Mouse (Mus musculus): ENCODE results near the gene Ccdc58.
A peak's percentile ranks its signal among the peaks of the same experiment; 100 is the strongest.
"Not testable (repeated sequence)": the region's sequence is repeated elsewhere in the genome, so short reads cannot be mapped to it uniquely, and the experiment has no call there.

Gene Ccdc58

GRCm38 (mm10) chr16:36071450-36072379 lies at the start of gene Ccdc58, which contains the start of gene Fam162a:
TSS of gene Ccdc58 (plus strand) at chr16:36071685.
TSS of gene Fam162a (minus strand) at chr16:36071594.
- DNase-seq (ENCODE audit: low spot score in 2 of 2): peak; percentile 91 to 92

GRCm38 (mm10) chr16:36028120-36028519 lies 43.4 kb upstream of the Ccdc58 start:
- not testable (repeated sequence) for DNase-seq (ENCODE audit: low spot score in 2 of 2)

- DNase-seq (ENCODE audit: low spot score in 2 of 2): peak; percentile 95 to 96
These were observed 30.6 kb upstream of the Ccdc58 start, which contains the start of gene Wdr5b for GRCm38 (mm10) chr16:36040640-36041624. TSS of gene Wdr5b (plus strand) at chr16:36041190.

GRCm38 (mm10) chr16:36041625-36042020 lies 29.9 kb upstream of the Ccdc58 start:
- DNase-seq (ENCODE audit: low spot score in 2 of 2): no peak

DNA sequence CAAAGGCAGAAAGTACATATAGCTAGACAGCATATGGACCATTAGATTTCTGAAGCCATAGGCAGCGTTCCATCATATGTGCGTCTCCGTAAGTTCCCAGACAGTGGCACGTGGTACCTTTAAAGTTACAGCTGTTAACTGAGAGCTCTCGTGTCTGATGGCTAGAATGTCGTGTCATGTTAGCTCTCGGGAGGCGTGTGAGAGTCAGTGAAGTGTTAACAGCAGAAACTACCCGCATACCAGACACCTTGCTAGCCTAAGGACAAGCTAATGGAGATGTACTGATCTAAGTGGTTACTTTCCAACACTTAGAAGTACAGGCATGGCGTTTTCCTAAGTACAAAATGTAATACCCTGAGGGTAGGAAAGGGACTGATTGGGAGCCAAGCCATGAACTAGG lies 28.4 kb upstream of the Ccdc58 start:
- no peak for DNase-seq (ENCODE audit: low spot score in 2 of 2)

- no peak for DNase-seq (ENCODE audit: low spot score in 2 of 2)
These were observed 27.5 kb upstream of the Ccdc58 start for GRCm38 (mm10) chr16:36043964-36044363.

DNA sequence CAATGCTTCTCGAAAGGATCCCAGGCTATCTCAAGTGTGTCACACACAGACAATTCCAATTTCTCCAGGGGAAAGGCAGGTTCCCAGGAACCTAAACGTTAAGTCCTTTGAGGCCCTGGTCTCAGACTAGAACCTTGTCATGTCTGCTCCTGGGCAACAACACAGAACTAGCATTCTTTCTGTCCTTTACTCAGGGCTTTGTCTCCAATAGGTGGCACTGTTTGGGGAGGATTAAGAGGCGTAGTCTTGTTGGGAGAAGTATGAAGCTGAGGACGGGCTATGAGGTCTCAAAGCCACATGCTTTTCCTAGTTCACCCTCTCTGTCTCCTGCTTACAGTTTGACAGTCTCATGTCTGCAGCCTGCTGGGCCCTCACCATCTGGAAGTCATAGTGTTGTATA lies 23.9 kb upstream of the Ccdc58 start:
- DNase-seq (ENCODE audit: low spot score in 2 of 2): no peak

DNA sequence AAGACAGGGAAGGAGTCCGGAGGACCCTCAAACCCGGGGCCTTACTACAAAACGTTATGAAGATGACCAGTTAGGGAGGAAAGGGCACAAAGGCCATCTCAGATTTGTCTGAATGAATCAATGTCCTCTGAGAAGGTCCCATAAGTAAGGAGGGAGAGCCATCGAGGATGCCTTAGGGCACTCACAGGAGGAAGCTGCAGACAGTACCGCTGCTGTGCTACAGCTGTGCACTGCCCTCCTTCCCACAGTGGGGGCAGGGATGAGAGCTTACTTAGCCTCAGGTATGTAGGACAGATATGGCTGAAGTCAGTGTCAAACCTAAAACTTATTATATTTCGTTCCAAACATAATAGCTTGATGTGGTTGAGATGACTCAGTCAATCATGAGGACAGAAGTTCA lies 20.0 kb upstream of the Ccdc58 start:
- no peak for DNase-seq (ENCODE audit: low spot score in 2 of 2)

GRCm38 (mm10) chr16:36053524-36054275 lies 17.8 kb upstream of the Ccdc58 start:
- DNase-seq (ENCODE audit: low spot score in 2 of 2): peak; percentile 61

GRCm38 (mm10) chr16:36054920-36055319 lies 16.6 kb upstream of the Ccdc58 start:
- DNase-seq (ENCODE audit: low spot score in 2 of 2): no peak

GRCm38 (mm10) chr16:36056416-36056815 lies 15.1 kb upstream of the Ccdc58 start:
- no peak for DNase-seq (ENCODE audit: low spot score in 2 of 2)

DNA sequence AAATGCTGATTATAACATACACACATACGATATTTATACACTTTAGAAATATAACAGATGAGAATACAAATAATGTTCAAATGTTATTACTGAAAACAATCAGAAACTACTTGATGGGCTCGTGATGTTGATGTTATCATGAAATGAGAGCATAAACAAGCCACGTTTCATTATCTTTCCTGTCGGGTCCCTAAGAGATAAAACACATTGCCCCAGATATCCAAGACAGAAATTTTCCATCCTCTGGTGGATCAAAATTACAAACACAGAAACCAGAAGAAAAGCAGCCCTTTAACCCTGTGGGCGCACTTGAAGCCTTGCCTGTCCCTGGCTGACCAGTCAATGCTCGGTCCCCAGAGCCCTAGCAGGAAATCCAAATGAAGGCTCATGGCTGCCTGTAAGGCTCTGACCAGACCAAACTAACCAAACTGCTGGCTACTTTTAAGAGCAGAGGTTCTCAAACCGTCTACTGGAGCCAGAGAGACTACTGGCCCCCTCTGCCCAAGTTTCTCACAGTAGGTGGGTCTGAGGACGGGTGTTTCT lies 13.5 kb upstream of the Ccdc58 start:
- DNase-seq (ENCODE audit: low spot score in 2 of 2): peak; percentile 35 to 42

DNA sequence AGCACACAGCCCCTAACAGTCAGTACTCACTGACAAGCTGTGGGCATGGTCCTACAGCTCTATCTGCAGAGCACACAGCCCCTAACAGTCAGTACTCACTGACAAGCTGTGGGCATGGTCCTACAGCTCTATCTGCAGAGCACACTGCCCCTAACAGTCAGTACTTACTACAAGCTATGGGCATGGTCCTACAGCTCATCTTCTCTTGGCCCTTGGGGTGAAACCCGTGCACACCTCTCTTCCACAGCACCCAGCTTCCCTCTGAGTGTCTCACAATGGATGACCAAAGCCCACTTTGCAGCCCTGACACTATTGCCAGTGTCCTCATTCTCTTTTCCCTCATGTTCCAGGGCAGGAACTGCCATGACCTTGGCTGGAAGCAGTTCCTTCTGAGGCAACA lies 9.0 kb upstream of the Ccdc58 start:
- DNase-seq (ENCODE audit: low spot score in 2 of 2): not testable (repeated sequence)

GRCm38 (mm10) chr16:36063315-36063714 lies 8.2 kb upstream of the Ccdc58 start:
- DNase-seq (ENCODE audit: low spot score in 2 of 2): no peak

DNA sequence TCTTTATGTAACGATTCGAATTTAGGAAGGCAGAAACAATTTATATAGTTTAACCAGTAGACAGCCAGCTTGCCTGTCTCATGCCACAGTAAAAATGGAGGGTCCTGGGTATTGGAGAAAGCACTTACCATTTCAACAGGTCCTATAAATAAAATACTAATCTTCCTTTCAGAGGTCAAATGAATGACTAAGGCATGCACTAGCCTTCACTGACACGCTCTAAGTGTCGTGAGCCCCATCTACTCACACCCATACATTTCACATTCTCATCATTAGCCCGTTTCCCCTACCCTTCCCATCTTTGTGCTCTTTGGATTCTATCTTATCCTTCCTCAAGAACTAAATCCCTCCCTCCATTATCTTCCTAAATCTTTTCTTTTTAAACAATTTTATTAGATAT lies 6.6 kb upstream of the Ccdc58 start:
- DNase-seq (ENCODE audit: low spot score in 2 of 2): no peak

GRCm38 (mm10) chr16:36067694-36068093 lies 3.8 kb upstream of the Ccdc58 start:
- DNase-seq (ENCODE audit: low spot score in 2 of 2): no peak

DNA sequence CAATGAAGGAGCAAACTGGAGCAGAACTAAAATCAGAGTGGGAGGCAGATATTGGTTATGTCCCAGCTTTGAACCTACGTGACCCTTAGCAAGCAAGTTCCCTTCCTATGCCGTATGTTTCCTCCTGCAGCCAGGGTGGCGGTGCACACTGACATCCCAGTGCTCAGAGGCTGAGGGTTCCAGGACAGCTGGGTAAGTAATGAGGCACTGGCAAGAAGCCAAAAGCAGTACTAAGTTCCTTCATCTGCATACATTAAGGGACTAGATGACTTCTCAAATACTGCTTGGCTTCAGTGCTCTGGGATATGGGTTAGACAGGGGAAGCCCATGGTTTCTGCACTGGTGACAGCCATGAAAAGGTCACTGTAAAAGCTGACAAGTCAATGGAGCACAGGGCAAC lies 3.1 kb upstream of the Ccdc58 start:
- DNase-seq (ENCODE audit: low spot score in 2 of 2): no peak

GRCm38 (mm10) chr16:36069819-36070575 lies 1.5 kb upstream of the Ccdc58 start:
- DNase-seq (ENCODE audit: low spot score in 2 of 2): no peak

DNA sequence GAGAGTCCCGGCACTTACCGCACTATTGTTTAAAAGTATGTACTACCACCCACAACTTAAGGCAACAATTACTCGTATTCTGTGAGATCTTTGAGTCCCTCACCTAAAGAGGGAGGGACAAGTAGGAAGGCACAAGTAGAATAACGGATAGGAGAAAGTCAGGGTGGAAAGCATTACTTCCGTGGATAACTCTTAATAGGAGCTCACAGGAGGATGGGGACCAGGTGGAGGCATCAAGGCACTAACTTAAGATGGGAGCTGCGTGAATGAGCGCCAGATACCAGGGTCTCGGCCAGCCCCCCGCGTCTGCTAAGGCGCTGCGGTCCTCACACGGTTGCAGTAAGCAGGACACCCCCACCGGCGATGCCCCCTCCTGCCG lies 425 bp upstream of the Ccdc58 start:
- no peak for DNase-seq (ENCODE audit: low spot score in 2 of 2)

GRCm38 (mm10) chr16:36072410-36073011 lies 1.0 kb downstream of the Ccdc58 start:
- DNase-seq (ENCODE audit: low spot score in 2 of 2): no peak
